Mouse (Mus musculus) right cerebral cortex, postnatal 14 days (tissue): Measurements from ENCODE around the gene Vkorc1.
"Not testable (repeated sequence)": the region's sequence is repeated elsewhere in the genome, so short reads cannot be mapped to it uniquely, and the experiment has no call there.

Source experiments
- DNase-seq: peaks from one replicate; pipeline ENCODE4 v3.0.0; 2022

Gene Vkorc1

DNA sequence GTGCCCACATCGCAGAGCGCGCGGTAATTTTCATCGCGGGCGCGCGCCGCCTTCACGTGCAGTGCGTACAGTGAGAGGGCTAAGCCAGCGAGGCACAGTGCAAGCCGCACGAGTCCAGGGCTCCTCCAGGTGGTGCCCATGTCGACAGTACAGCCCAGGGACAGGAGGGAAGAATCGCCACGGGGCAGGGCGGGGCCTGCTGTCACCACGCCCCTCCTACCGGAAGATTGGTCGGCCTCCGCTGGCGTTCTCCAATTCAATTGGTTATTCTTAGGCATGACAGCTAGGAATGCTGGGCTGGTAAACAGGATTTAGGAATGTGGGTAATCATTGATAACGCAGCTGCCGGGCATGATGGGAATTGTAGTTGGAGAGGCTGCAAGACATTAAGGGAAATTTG, at the start of gene Vkorc1, which contains the start of gene Gm21974:
Gene Vkorc1 (minus strand): TSS at position 176 of the 400 bp plus-strand sequence.
Gene Gm21974 (minus strand): TSS at position 13 of the 400 bp plus-strand sequence.
- DNase-seq: peak; percentile 88

DNA sequence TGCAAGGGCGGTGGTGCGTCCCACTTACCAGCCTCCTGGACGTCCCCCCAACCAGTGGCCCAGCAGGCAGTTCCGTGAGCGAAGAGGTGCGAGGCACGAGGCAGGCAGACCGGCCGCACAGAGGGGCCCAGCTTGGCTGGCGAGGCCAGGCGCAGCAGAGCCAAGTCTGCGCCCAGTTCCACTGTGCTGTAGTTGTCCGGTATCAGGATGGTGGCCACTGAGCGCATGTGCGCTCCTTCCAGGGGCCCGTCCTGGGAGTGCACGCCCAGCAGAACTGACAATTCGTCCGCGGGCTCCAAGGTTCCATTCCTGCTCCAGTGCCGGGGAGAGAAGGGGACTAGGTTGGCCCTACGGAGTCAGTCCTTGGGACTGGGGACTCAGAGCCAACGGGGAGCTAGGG, 49.2 kb upstream of the Vkorc1 start:
- DNase-seq: no peak

DNA sequence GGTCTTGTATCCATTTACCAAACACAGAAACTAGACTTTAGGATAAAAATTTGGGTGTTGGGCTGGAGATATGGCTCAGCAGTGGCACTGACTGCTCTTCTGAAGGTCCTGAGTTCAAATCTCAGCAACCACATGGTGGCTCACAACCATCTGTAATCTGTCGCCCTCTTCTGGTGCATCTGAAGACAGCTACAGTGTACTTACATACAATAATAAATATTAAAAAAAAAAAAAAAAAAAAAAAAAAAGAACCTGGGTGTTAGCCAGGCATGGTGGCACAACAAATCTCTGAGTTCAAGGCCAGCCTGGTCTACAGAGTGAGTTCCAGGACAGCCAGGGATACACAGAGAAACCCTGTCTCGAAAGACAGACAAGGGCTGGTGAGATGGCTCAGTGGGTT, 46.7 kb upstream of the Vkorc1 start:
- not testable (repeated sequence) for DNase-seq

DNA sequence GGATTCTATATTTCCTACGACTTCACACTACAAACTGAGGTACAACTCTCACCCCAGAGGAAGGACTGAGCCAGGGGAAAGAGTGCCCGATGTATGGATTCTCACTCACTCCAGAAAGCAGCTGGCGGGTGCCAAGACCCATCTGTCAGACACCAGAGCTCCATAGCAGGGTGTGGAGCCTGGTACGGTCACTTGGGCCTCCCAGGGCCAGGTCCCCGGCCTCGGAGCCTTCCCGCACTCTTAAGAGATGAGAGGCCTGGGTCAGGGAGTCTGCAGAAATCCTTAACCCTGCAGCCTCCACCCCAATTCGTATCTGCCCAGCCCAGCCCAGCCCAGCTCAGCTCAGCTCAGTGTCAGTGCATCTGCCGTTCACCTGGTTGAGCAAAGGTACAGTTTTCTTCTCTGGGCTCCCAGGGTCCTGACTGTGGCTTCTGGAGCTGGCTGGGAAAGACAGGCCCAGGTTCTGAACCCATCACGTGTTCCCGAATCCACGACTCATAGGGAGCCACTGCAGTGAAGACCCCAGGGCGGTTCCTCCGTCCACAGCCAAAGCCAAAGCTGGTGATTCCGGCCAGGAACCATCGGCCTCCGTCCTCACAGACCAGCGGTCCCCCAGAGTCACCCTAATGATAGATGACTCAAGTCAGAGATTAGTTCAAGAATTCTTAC, 40.9 kb upstream of the Vkorc1 start:
- no peak for DNase-seq

DNA sequence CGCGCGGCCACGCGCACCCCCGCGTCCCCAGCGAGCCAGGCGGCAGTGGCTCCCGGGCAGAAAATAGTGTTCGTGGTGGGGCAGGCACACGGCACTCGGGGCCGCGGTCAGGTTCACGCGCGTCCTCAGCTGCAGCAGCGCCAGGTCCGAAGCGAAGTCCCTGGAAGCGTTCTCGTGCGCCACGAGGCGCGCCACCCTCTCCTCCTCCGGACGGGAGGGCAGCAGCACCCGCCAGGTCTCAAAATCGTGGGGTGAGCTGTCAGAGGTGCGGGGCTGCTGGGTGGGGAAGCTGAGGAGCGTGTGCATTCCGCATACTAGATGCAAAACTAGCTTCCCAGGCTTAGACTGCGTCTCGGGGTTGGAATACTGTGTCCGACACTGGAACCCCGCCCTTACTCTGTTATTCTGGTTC, 40.3 kb upstream of the Vkorc1 start:
- no peak for DNase-seq

DNA sequence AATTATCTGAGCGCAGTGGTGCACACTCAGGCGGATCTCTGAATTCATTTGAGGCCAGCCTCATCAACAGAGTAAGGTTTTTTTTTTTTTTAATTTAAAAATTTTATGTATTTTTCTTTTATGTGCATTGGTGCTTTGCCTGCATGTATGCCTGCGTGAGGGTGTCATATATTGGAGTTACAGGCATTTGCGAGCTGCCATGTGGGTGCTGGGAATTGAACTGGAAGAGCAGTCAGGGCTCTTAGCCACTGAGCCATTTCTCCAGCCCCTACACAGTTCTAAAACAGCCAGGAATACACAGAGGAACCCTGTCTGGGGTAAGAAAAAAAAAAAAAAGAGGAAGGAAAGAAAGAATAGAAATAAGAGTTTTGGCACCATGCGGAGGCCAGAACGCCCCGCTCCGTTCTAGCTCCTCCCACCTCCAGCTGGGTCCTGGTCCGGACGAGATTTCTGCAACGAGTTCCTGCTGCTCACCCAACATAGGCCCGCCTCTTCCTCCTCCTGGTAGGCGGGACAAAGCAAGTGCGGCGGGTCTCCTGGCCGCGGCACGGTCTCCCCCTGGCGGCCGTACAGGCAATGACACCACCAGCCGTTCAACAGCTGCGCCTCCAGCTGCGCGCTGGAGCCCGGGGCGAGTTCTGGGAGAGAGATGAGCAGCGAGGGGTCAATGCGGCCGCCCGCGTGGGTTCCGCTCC, 39.8 kb upstream of the Vkorc1 start:
- peak; percentile 93 for DNase-seq

DNA sequence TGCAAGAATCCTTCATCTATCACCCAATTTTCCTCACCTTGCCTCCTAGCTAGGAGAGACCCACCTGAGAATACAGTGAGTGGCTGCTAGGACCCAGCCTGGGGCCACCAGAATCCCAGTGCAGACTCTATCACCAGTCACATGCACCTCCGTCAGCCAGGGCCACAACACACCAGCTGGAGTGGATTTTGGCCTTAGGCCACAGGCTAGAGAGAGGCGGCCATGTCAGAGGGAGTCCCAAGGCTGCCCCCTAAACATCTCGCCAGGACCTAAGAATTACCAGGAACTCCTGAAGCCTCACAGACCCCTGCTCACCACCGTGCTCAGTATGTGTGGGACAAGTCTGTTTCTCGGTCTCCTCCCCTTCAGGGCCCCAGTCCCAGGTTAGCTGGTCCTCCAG, 38.7 kb upstream of the Vkorc1 start:
- DNase-seq: no peak

DNA sequence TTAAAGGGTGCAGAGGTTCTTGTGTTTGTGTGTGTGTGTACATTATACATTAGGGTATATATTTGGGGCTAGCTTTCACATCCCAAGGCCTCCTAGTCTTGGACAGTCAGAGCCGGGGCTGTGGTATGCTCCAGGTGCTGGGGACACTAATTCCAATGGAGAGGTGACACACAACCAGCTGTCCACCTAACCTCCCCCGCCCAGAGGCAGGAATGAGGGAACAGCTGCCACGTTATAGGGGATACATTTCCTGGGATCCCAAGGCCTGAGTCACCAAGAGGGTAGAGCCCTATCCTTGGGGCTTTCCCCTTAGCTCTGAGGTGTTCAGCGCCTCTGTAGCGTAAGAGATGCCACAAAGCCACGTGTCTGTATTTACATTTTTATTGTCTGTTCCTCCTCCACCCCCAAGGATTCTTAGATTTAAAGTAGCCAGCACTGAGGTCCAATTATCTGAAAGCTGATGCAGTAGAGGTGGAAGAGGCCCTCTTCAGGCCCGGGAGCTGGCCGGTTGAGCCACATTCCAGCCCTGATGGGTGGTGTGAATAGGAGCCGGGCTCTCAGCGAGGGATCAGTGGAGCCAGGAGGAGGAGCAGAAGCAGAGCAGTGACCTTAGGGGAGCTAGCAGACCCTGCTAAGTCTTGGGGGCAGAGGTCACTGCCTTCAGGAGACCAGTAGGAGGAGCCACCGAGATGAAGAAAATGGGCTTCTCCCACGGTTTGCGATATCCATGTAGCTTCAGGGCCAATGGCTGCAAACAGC, 37.0 kb upstream of the Vkorc1 start:
- DNase-seq: no peak

DNA sequence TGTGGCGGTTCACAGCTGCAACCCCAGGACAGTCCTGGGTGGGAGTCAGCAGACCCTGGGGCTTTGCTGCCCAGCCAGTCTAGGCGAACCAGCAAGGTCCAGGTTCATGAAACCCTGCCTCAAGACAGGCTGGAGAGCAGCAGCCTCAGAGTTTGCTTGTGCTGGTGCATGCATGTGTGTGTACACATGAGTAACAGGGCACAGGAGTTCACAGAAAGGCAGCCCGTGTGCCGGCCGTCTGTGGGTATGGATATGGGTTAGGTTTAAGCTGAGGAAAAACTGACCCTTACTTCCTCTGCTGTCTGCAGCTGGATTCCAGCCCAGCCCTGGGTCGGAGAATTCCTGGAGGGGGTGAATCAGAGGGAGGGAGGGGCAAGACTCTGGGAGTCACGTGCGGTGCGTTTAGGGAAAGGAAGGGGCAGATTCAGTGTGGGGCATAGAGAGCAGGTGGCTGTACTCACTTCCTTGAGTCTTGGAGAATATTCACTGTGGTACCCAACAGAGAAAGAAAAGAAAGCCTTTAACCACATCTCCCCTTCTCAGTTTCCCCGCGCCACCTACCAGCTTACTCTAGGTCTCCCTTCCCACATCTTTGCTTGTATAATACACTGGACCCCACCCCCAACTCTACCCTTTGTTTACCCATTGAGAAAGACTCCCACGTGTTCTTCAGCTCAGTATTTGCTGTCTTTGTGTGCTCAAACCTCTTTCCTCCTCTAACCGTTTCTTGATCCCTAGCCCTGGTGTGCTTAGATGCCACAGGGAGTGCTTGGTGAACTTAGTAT, 36.1 kb upstream of the Vkorc1 start:
- no peak for DNase-seq

DNA sequence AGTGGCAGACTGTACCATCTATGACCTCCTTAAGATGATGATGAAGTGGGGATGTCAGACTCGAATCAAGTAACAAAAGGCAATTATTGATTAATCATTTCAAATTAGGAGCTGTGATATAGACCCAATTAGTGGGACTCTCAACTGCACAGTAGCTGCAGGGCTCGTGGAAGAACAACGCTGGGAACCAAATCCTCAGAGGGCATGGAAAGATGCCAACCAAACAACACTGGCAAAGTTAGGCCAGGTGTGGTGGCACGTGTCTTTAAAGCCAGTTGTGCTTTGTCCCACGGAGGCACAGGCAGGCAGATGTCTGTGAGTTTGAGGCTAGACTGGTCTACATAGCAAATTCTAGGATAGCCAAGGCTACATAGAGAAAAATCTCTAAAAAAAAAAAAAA, 35.2 kb upstream of the Vkorc1 start:
- no peak for DNase-seq

DNA sequence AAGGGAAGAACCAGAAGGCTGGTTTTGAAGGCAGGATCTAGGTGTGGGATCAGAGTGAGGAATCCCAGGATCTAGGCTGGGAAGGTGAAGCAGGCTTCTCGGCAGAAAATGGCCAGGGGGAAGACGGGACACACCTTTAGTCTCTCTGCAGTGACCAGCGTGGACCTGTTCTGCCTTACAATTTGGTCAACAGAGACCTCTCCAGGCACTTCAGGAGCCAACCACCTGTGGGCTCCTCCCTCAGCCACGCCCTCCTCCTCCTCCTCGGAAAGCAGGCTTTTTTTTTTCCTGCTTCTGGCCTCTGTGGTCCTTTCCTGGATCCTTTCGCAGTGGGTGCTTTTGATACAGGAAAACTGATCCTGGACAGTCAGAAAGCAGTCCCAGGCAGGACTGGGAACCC, 34.5 kb upstream of the Vkorc1 start, which contains the start of gene Prss8:
Gene Prss8 (minus strand): TSS at position 182 of the 400 bp plus-strand sequence.
- DNase-seq: no peak

DNA sequence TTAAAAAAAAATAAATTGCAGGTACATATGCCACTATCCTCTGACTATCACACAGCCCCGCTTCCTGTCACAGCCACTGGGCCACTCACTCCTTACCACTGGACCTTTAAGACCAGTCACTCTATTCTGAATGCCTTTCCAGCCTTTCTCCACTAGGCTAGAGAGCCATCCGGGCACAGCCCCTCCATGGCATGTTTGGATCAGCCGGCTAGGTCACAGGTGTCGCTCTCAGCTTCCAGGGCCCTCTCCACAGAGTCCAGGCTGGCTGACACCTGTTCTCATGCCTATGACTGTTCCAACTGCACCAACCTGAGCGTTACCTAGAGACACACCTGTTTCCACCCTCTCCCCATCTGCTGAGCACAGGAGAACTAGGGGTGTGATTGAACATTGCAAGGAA, 33.2 kb upstream of the Vkorc1 start:
- DNase-seq: no peak

DNA sequence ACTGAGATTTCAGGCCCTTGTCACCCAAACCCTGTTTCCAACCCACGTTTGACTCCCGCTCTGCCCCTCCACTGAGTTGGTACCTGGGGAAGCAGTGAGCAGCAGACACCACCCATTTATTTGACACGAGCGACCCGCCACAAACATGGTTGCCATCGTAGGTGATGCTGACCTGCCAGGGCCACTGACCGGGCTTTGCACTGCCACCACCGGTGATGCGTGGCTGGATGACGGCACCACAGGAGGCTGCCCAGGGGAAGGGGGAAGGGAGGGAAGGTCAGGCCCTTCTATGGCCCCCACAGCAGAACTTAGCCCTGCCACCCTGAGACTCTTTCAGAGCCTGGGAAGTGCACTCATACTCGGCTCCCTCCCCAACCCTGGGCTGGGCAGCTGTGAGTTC, 32.3 kb upstream of the Vkorc1 start:
- no peak for DNase-seq

DNA sequence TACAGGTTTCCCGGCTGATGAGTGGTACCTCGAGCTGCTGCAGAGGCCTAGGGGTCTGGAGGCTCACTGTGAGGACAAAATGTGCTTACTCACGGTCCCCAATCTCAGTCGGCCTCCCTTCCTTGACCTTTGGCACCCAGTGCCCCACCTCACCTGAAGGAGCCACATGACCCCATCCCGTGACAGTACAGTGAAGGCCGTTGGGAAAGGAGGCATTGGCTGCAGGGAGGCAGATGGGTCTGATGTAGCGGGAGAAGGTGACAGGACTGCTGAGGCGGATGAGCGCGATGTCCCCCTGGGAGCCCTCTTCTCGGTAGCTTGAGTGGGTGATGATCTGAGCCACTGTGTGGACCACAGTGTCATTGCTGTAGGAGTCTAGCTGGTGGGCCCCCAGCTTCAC, 31.4 kb upstream of the Vkorc1 start:
- DNase-seq: no peak

DNA sequence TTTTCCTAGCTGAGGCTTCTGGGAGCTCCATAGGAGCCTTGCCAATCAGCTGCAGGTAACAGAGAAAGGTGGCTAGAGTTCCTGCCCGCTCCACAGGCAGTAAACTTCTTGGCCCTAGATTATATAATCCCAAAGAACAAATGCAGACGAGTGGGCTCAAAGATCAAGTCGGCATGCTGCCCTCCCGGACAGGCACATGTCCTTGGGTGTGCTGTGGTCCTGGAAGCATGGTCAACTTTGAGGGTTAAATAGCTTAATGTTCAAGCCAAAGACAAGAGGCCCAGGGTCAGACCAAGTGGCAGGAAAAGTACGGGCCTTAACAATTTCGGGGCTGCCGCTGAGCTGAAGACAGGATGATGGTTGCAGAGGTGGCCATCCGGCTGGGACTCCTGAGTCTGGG, 30.6 kb upstream of the Vkorc1 start:
- DNase-seq: no peak

DNA sequence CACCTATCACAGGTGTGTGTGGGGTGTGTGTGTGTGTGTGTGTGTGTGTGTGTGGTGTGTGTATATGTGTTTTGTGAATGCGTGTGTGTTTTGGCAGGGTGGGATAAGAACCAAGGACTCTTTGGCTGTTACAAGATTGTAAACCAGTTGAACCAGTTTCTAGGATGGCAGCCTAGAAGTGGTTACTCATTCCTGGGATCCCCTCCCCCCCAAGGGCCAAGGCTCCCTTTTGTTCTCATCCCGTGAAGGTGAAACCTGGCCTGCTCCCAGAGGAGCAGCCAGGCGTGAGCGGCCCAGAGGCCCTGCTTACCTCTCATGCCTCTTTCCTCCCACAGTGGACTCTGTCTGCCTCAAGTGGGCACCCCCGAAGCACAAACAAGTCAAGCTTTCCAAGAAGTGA, 29.8 kb upstream of the Vkorc1 start:
- no peak for DNase-seq

DNA sequence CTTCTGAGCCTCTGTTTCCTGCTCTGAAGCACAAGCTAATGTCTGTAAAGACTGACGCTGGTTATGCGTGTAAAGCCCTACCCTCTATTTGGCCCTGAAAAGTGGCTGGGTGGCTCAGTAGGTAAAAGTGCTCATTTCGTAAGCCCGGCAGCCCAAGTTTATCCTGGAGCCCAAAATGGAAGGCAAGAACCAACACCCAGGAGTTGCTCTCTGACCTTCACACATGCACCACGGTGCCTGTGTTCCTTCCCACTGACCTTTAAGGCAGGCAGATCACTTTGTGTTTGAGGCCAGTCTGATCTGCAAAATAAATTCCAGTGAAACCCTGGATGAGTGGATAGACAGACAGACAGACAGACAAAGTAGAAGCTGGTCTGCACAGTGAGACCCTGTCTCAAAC, 28.3 kb upstream of the Vkorc1 start:
- no peak for DNase-seq

DNA sequence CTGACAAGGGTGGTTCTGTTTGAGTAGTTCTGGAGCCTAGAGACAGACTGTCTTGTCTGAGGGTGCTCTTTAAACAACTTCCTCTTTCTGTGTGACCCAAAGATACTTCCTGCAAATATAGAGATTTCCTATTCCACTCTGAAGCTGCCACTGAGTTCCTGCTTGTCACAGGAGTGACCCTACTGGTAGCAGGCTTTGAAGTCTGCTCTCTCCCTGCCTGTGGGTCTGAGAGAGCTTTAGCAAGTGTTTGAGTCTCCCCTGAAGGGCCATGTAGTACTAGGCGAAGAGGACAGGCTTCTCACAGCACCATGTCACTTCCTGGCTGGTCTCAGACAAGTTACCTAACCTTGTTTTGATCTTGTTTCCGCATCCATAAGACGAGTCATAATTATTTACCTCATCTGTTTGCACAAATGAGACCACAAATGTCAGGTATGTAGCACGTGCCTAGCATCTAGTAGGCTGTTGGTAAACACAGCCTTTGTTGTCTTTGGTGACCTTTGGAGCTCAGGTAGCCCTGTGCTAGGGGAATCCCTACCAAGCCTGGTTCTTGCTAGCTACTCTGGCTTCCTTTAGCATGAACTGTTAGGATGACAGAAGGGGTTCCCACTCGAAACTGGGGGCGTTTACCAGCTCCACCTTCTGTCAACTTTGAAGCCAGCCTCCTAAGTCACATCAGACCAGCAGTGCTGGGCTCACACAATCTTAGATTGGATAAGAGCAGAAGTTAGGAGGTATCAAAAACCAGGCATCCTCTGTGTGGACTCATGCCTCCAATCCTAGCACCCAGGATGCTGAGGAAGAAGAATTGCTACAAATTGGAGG, 27.2 kb upstream of the Vkorc1 start:
- DNase-seq: no peak

DNA sequence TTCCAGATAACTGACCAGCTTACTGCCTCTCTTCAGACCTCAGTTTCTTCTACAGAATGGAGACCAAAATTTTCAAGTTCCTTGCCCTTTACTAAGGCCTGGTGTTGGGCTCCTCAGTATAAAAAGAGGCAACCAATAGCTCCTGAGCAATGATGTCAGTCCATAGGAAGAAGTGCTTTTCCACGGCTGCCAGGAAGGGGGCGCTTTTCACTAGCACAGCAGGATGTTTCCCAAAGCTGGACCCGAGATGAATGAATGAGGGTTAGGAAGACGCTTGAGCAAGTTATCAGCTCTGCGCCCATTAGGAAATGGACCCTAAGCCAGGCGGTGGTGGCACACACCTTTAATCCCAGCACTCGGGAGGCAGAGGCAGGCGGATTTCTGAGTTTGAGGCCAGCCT, 26.1 kb upstream of the Vkorc1 start:
- peak; percentile 32 for DNase-seq

DNA sequence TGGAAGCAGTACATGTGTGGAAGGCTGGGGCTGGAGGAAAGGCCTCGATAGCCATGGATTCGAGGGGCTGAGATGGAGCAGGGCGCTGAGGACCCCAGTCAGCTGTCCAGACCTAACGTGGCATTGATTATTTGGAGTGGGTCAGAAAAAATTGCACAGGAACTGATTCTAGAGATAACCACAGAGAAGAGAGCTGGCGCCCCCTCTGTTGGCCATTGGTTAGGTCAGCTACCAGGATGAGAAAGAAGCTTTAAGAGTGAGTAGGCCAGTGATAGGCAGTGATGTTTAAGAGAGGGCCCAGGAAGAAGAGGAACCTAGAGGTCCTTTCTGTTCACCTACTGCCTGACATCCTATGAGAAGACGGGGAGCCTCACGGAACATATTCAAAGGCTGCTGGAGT, 23.9 kb upstream of the Vkorc1 start:
- DNase-seq: no peak

DNA sequence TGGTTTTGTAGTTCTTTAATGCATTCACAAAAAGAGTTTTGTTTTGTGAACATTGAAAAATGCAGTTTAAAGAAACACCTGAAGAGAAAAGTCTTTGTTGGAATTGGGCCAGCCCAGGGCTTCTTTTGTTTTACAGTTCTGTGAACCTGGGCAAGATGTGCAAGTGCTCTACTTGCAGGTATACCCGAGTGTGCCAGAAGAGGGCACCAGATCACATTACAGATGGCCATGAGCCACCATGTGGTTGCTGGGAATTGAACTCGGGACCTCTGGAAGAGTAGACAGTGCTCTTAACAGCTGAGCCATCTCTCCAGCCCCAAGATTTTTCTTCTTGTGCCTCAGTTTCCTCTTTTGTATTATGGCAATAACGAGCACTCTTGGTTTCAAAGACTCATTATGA, 22.8 kb upstream of the Vkorc1 start:
- peak; percentile 52 for DNase-seq

DNA sequence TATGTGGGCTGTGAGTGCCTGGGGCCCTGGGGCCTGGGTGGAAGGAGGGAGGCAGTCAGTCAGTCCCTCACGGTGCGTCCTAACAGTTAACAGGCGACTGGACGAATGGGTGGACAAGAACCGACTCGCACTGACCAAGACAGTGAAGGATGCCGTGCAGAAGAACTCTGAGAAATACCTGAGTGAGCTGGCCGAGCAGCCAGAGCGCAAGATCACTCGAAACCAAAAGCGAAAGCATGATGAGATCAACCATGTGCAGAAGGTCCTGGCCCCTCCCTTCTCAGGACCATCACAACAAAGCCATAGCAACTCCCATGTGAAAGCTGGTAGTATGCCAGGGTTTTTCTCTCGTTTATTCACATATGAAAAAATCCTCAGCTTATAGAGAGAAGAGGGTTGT, 19.9 kb upstream of the Vkorc1 start:
- no peak for DNase-seq
